Mouse (Mus musculus) forebrain, postnatal 0 days (tissue): ENCODE data around the gene Plpp6. TPM values are rescaled to one million over a fixed set of nuclear protein-coding genes. Genes with fewer than 3 reads are reported as not detected.
A peak's percentile ranks its signal among the peaks of the same experiment; 100 is the strongest.

ENCODE experiments used
- ATAC-seq: fragments of 200-750 bp; cut with Nextera tagmentation; 2 replicates; pipeline ENCODE4 v1.8.0; 2017; ENCODE audit warnings: mild to moderate bottlenecking, moderate library complexity
- DNase-seq: peaks from one replicate; pipeline ENCODE4 v3.0.0-alpha.2; 2015
- H3K27ac ChIP-seq: fragments of 300-500 bp; sonication (generic); 2 replicates; pipeline ENCODE4 v1.5.1; 2014; ENCODE audit warnings: low read depth, mild to moderate bottlenecking, antibody characterized with exemption, low read length, moderate library complexity, mixed read lengths
- H3K27me3 ChIP-seq: fragments of 300-500 bp; sonication (generic); 2 replicates; pipeline ENCODE4 v1.6.1; 2014; ENCODE audit warnings: mild to moderate bottlenecking, low read length, mixed read lengths; ENCODE audit not compliant: insufficient read depth
- H3K36me3 ChIP-seq: fragments of 300-500 bp; sonication (generic); 2 replicates; pipeline ENCODE4 v1.6.1; 2014; ENCODE audit warnings: mild to moderate bottlenecking, moderate library complexity; ENCODE audit not compliant: insufficient read depth
- H3K4me1 ChIP-seq: fragments of 300-500 bp; sonication (generic); 2 replicates; pipeline ENCODE4 v1.6.1; 2014; ENCODE audit warnings: antibody characterized with exemption; ENCODE audit not compliant: insufficient read depth
- H3K4me2 ChIP-seq: fragments of 300-500 bp; sonication (generic); 2 replicates; pipeline ENCODE4 v1.6.1; 2014; ENCODE audit warnings: low read depth, mild to moderate bottlenecking, moderate library complexity
- H3K4me3 ChIP-seq: fragments of 300-500 bp; sonication (generic); 2 replicates; pipeline ENCODE4 v1.5.1; 2014; ENCODE audit warnings: low read depth, low read length, mixed read lengths
- H3K9ac ChIP-seq: fragments of 300-500 bp; sonication (generic); 2 replicates; pipeline ENCODE4 v1.6.1; 2014; ENCODE audit warnings: mild to moderate bottlenecking
- H3K9me3 ChIP-seq: fragments of 300-500 bp; sonication (generic); 2 replicates; pipeline ENCODE4 v1.6.1; 2016; ENCODE audit warnings: low read length
- CTCF ChIP-seq: sonication (generic); IDR thresholded peaks from 2 replicates; pipeline ENCODE4 v1.5.1; 2016; ENCODE audit warnings: antibody characterized with exemption, control low read depth, low read depth
- WGBS: fragments of 180-500 bp; shearing (Covaris S2); extraction: QIAGEN DNeasy Blood & Tissue Kit; methylation state at CpG from one replicate; pipeline ENCODE4 v1.1.7; 2014; 5-methylcytosine and 5-hydroxymethylcytosine counted together
- polyA plus RNA-seq: library from polyadenylated mRNA; unstranded; fragments of >200 nt; fragmentation: Nextera tagmentation; extraction: Ambion mirVana; gene quantifications from 2 replicates; pipeline ENCODE4 v1.2.1, GENCODE M21; 2015
- total RNA-seq: library from RNA; depleted of rRNA; stranded (reverse); fragments of >200 nt; gene quantifications from 2 replicates; pipeline ENCODE4 v1.2.3, GENCODE M21; 2014; rRNA removed

Plpp6 gene
- total RNA-seq: 17.6 and 22.6 TPM in 2 replicates
- polyA plus RNA-seq: 13.2 and 17.8 TPM in 2 replicates

GRCm38 (mm10) chr19:28963842-28964551, at the start of gene Plpp6:
Gene Plpp6 (plus strand): TSS chr19:28963953.
- DNase-seq (peak; percentile 85), ATAC-seq (peak; percentile 90)
- WGBS: under 1% methylated on average over 57 of the region's 73 CpGs
- H3K4me1 ChIP-seq: peaks cover 6% of the 10 kb centered on the region
- H3K27me3 ChIP-seq: no peaks in the 10 kb centered on the region
- peak; percentile 76 for TF ChIP-seq CTCF
- peak within 1 kb of the TSS; percentile 81 for H3K4me3 ChIP-seq
- H3K36me3 ChIP-seq: no peaks in the 10 kb centered on the region
- H3K4me2 ChIP-seq: peak within 1 kb of the TSS; percentile 89
- peak within 1 kb of the TSS; percentile 87 for H3K27ac ChIP-seq
- peak within 1 kb of the TSS; percentile 88 for H3K9ac ChIP-seq
- H3K9me3 ChIP-seq: no peaks in the 10 kb centered on the region

GRCm38 (mm10) chr19:28914598-28914997, 49.2 kb upstream of the Plpp6 start:
- WGBS: 83% methylated on average over 6 of the region's 6 CpGs
- H3K4me2 ChIP-seq: no peak overlapping the region
- no peaks in the 10 kb centered on the region for H3K27me3 ChIP-seq
- peaks cover 36% of the 10 kb centered on the region for H3K36me3 ChIP-seq
- H3K4me3 ChIP-seq: no peak overlapping the region
- H3K4me1 ChIP-seq: no peaks in the 10 kb centered on the region
- ATAC-seq: no peak
- DNase-seq: no peak
- H3K27ac ChIP-seq: no peak overlapping the region
- no peak for TF ChIP-seq CTCF
- H3K9me3 ChIP-seq: no peaks in the 10 kb centered on the region
- H3K9ac ChIP-seq: no peak overlapping the region

GRCm38 (mm10) chr19:28915602-28916250, 48.0 kb upstream of the Plpp6 start:
- no peaks in the 10 kb centered on the region for H3K9me3 ChIP-seq
- ATAC-seq: peak; percentile 56
- H3K27me3 ChIP-seq: no peaks in the 10 kb centered on the region
- 81% methylated on average over 2 of the region's 2 CpGs for WGBS
- no peak for TF ChIP-seq CTCF
- DNase-seq: no peak
- H3K4me2 ChIP-seq: no peak overlapping the region
- H3K36me3 ChIP-seq: peaks cover 27% of the 10 kb centered on the region
- H3K9ac ChIP-seq: no peak overlapping the region
- H3K4me1 ChIP-seq: no peaks in the 10 kb centered on the region
- no peak overlapping the region for H3K4me3 ChIP-seq
- H3K27ac ChIP-seq: no peak overlapping the region

- ATAC-seq (no peak), DNase-seq (no peak)
- Histone ChIP-seq H3K36me3 (peaks cover 20% of the 10 kb centered on the region), H3K4me2 (no peak overlapping the region), H3K9ac (no peak overlapping the region), H3K4me1 (no peaks in the 10 kb centered on the region), H3K27ac (no peak overlapping the region), H3K27me3 (no peaks in the 10 kb centered on the region), H3K4me3 (no peak overlapping the region), H3K9me3 (no peaks in the 10 kb centered on the region)
- no peak for TF ChIP-seq CTCF
- WGBS: 50% methylated on average over 4 of the region's 4 CpGs
Observed at GRCm38 (mm10) chr19:28916492-28916891, 47.3 kb upstream of the Plpp6 start.

- WGBS: 85% methylated on average over 5 of the region's 5 CpGs
- Histone ChIP-seq H3K4me3 (no peak overlapping the region), H3K9ac (no peak overlapping the region), H3K4me2 (no peak overlapping the region), H3K36me3 (peaks cover 9% of the 10 kb centered on the region), H3K27me3 (no peaks in the 10 kb centered on the region), H3K4me1 (no peaks in the 10 kb centered on the region), H3K9me3 (no peaks in the 10 kb centered on the region), H3K27ac (no peak overlapping the region)
- DNase-seq (no peak), ATAC-seq (no peak)
- TF ChIP-seq CTCF: no peak
Observed at GRCm38 (mm10) chr19:28917839-28918238, 45.9 kb upstream of the Plpp6 start.

- no peak for TF ChIP-seq CTCF
- Histone ChIP-seq H3K4me3 (no peak overlapping the region), H3K36me3 (no peaks in the 10 kb centered on the region), H3K4me2 (no peak overlapping the region), H3K27ac (no peak overlapping the region), H3K27me3 (no peaks in the 10 kb centered on the region), H3K9me3 (no peaks in the 10 kb centered on the region), H3K9ac (no peak overlapping the region), H3K4me1 (no peaks in the 10 kb centered on the region)
- ATAC-seq (no peak), DNase-seq (no peak)
- WGBS: 94% methylated on average over 5 of the region's 5 CpGs
Observed at GRCm38 (mm10) chr19:28926366-28926765, 37.4 kb upstream of the Plpp6 start.

GRCm38 (mm10) chr19:28927396-28927795, 36.4 kb upstream of the Plpp6 start:
- no peaks in the 10 kb centered on the region for H3K4me1 ChIP-seq
- H3K36me3 ChIP-seq: no peaks in the 10 kb centered on the region
- DNase-seq (no peak), ATAC-seq (no peak)
- no peak overlapping the region for H3K9ac ChIP-seq
- WGBS: 78% methylated on average over 4 of the region's 4 CpGs
- H3K4me2 ChIP-seq: no peak overlapping the region
- no peak overlapping the region for H3K4me3 ChIP-seq
- no peak overlapping the region for H3K27ac ChIP-seq
- no peaks in the 10 kb centered on the region for H3K9me3 ChIP-seq
- H3K27me3 ChIP-seq: no peaks in the 10 kb centered on the region
- TF ChIP-seq CTCF: no peak
